Mouse (Mus musculus) stomach, embryonic 16.5 days (tissue): ENCODE results near the gene Slc22a14. TPM values are rescaled to one million over a fixed set of nuclear protein-coding genes. Genes with fewer than 3 reads are reported as not detected.

ENCODE experiments used
- ATAC-seq: fragments of 200-750 bp; cut with Nextera tagmentation; 2 replicates; pipeline ENCODE4 v1.8.0; 2017; ENCODE audit warnings: moderate number of reproducible peaks, moderate TSS enrichment; ENCODE audit not compliant: insufficient read depth, low FRiP score
- H3K27ac ChIP-seq: fragments of 300-500 bp; sonication (generic); 2 replicates; pipeline ENCODE4 v1.5.1; 2014; ENCODE audit warnings: low read length
- H3K27me3 ChIP-seq: fragments of 300-500 bp; sonication (generic); 2 replicates; pipeline ENCODE4 v1.6.1; 2014; ENCODE audit warnings: low read length, control low read depth, mixed read lengths; ENCODE audit not compliant: control insufficient read depth, insufficient read depth
- H3K36me3 ChIP-seq: fragments of 300-500 bp; sonication (generic); 2 replicates; pipeline ENCODE4 v1.6.1; 2014; ENCODE audit warnings: low read length; ENCODE audit not compliant: control insufficient read depth, insufficient read depth
- H3K4me1 ChIP-seq: fragments of 300-500 bp; sonication (generic); 2 replicates; pipeline ENCODE4 v1.6.1; 2014; ENCODE audit warnings: low read length, control low read depth, mixed read lengths; ENCODE audit not compliant: control insufficient read depth, insufficient read depth
- H3K4me2 ChIP-seq: fragments of 300-500 bp; sonication (generic); 2 replicates; pipeline ENCODE4 v1.6.1; 2014; ENCODE audit warnings: low read depth, low read length, mixed read lengths
- H3K4me3 ChIP-seq: fragments of 300-500 bp; sonication (generic); replicated peaks from 2 replicates; pipeline ENCODE4 v1.5.1; 2014; ENCODE audit warnings: mild to moderate bottlenecking, low read length
- H3K9ac ChIP-seq: fragments of 300-500 bp; sonication (generic); 2 replicates; pipeline ENCODE4 v1.6.1; 2014; ENCODE audit warnings: low read length
- H3K9me3 ChIP-seq: fragments of 300-500 bp; sonication (generic); replicated peaks from 2 replicates; pipeline ENCODE4 v1.6.1; 2016; ENCODE audit warnings: low read length, control low read depth; ENCODE audit not compliant: control insufficient read depth
- WGBS: fragments of 180-500 bp; shearing (Covaris S2); extraction: QIAGEN DNeasy Blood & Tissue Kit; methylation state at CpG from one replicate; pipeline ENCODE4 v1.1.7; 2014; 5-methylcytosine and 5-hydroxymethylcytosine counted together
- polyA plus RNA-seq: library from polyadenylated mRNA; unstranded; fragments of >200 nt; fragmentation: Nextera tagmentation; extraction: Ambion mirVana; gene quantifications from 2 replicates; pipeline ENCODE4 v1.2.1, GENCODE M21; 2015

The Slc22a14 gene
- polyA plus RNA-seq, 1 experiment from 2014 or later, result not detected

GRCm38 (mm10) chr9:119199151-119199861 lies 166.0 kb downstream of the Slc22a14 start:
- no peaks in the 10 kb centered on the region for H3K27me3 ChIP-seq
- H3K27ac ChIP-seq, result no peak overlapping the region
- 74% methylated on average over 10 of the region's 10 CpGs for WGBS
- H3K9ac ChIP-seq, result no peak overlapping the region
- no peaks in the 10 kb centered on the region for H3K4me1 ChIP-seq
- H3K9me3 ChIP-seq, result no peaks in the 10 kb centered on the region
- no peak for ATAC-seq
- no peak overlapping the region for H3K4me3 ChIP-seq
- H3K4me2 ChIP-seq, result no peak overlapping the region
- H3K36me3 ChIP-seq, result no peaks in the 10 kb centered on the region

- Histone ChIP-seq H3K4me2 (no peak overlapping the region), H3K27ac (no peak overlapping the region), H3K9me3 (no peaks in the 10 kb centered on the region), H3K36me3 (no peaks in the 10 kb centered on the region), H3K4me1 (no peaks in the 10 kb centered on the region), H3K4me3 (no peak overlapping the region), H3K27me3 (no peaks in the 10 kb centered on the region), H3K9ac (no peak overlapping the region)
- ATAC-seq, result peak; percentile 58; the same call in 1 of the 2 replicates
- 35% methylated on average over 11 of the region's 11 CpGs for WGBS
These were observed 173.0 kb downstream of the Slc22a14 start for GRCm38 (mm10) chr9:119192202-119192990.

- Histone ChIP-seq H3K9ac (no peak overlapping the region), H3K4me3 (no peak overlapping the region), H3K4me2 (no peak overlapping the region), H3K27me3 (no peaks in the 10 kb centered on the region), H3K9me3 (no peaks in the 10 kb centered on the region), H3K36me3 (no peaks in the 10 kb centered on the region), H3K4me1 (peaks cover 8% of the 10 kb centered on the region; the same call in 1 of the 2 replicates), H3K27ac (no peak overlapping the region)
- 6% methylated on average over 3 of the region's 3 CpGs for WGBS
- ATAC-seq, result peak; percentile 66
These were observed 184.1 kb downstream of the Slc22a14 start for GRCm38 (mm10) chr9:119181241-119181728.

- ATAC-seq, result no peak
- Histone ChIP-seq H3K27me3 (no peaks in the 10 kb centered on the region), H3K27ac (no peak overlapping the region), H3K4me3 (no peak overlapping the region), H3K4me1 (peaks cover 8% of the 10 kb centered on the region; the same call in 1 of the 2 replicates), H3K9me3 (no peaks in the 10 kb centered on the region), H3K36me3 (no peaks in the 10 kb centered on the region), H3K4me2 (no peak overlapping the region), H3K9ac (no peak overlapping the region)
- WGBS, result 83% methylated on average over 11 of the region's 11 CpGs
These were observed 186.1 kb downstream of the Slc22a14 start for GRCm38 (mm10) chr9:119179292-119179691.

GRCm38 (mm10) chr9:119167608-119168007 lies 197.7 kb downstream of the Slc22a14 start:
- Histone ChIP-seq H3K36me3 (no peaks in the 10 kb centered on the region), H3K4me2 (no peak overlapping the region), H3K27me3 (no peaks in the 10 kb centered on the region), H3K9me3 (no peaks in the 10 kb centered on the region), H3K4me1 (no peaks in the 10 kb centered on the region), H3K4me3 (no peak overlapping the region), H3K27ac (no peak overlapping the region), H3K9ac (no peak overlapping the region)
- WGBS, result 86% methylated on average over 2 of the region's 2 CpGs
- no peak for ATAC-seq

GRCm38 (mm10) chr9:119165548-119165947 lies 199.8 kb downstream of the Slc22a14 start:
- Histone ChIP-seq H3K9me3 (no peaks in the 10 kb centered on the region), H3K9ac (no peak overlapping the region), H3K4me1 (no peaks in the 10 kb centered on the region), H3K27me3 (no peaks in the 10 kb centered on the region), H3K27ac (no peak overlapping the region), H3K36me3 (no peaks in the 10 kb centered on the region), H3K4me2 (no peak overlapping the region), H3K4me3 (no peak overlapping the region)
- no peak for ATAC-seq
- WGBS, result 88% methylated on average over 6 of the region's 6 CpGs

GRCm38 (mm10) chr9:119164743-119165142 lies 200.6 kb downstream of the Slc22a14 start:
- WGBS, result 82% methylated on average over 7 of the region's 7 CpGs
- no peak for ATAC-seq
- no peaks in the 10 kb centered on the region for H3K9me3 ChIP-seq

GRCm38 (mm10) chr9:119160689-119161088 lies 204.7 kb downstream of the Slc22a14 start:
- H3K4me2 ChIP-seq, result no peak overlapping the region
- no peaks in the 10 kb centered on the region for H3K4me1 ChIP-seq
- no peaks in the 10 kb centered on the region for H3K27me3 ChIP-seq
- H3K36me3 ChIP-seq, result no peaks in the 10 kb centered on the region
- 90% methylated on average over 3 of the region's 3 CpGs for WGBS
- H3K27ac ChIP-seq, result no peak overlapping the region
- no peaks in the 10 kb centered on the region for H3K9me3 ChIP-seq
- ATAC-seq, result no peak
- no peak overlapping the region for H3K9ac ChIP-seq
- H3K4me3 ChIP-seq, result no peak overlapping the region

More at GRCm38 (mm10) chr9:119164743-119165142, 200.6 kb downstream of the Slc22a14 start:
- no peaks in the 10 kb centered on the region for H3K36me3 ChIP-seq
- H3K4me1 ChIP-seq, result no peaks in the 10 kb centered on the region
- no peak overlapping the region for H3K4me2 ChIP-seq
- H3K27ac ChIP-seq, result no peak overlapping the region
- no peak overlapping the region for H3K4me3 ChIP-seq
- H3K27me3 ChIP-seq, result no peaks in the 10 kb centered on the region
- no peak overlapping the region for H3K9ac ChIP-seq

- H3K4me1 ChIP-seq, result no peaks in the 10 kb centered on the region
- H3K27ac ChIP-seq, result no peak within 1 kb of the TSS
- no peaks in the 10 kb centered on the region for H3K36me3 ChIP-seq
- WGBS, result 50% methylated on average over 4 of the region's 4 CpGs
- no peak within 1 kb of the TSS for H3K9ac ChIP-seq
- H3K4me3 ChIP-seq, result no peak within 1 kb of the TSS
- no peaks in the 10 kb centered on the region for H3K27me3 ChIP-seq
- ATAC-seq, result no peak
- H3K4me2 ChIP-seq, result no peak within 1 kb of the TSS
- no peaks in the 10 kb centered on the region for H3K9me3 ChIP-seq
These were observed 206.5 kb downstream of the Slc22a14 start, which contains the start of gene Gm47289 for GRCm38 (mm10) chr9:119158861-119159260. Gene Gm47289, plus strand, starts transcription at chr9:119159161.
